Mouse (Mus musculus): ENCODE results near the gene Mrps34.

DNA sequence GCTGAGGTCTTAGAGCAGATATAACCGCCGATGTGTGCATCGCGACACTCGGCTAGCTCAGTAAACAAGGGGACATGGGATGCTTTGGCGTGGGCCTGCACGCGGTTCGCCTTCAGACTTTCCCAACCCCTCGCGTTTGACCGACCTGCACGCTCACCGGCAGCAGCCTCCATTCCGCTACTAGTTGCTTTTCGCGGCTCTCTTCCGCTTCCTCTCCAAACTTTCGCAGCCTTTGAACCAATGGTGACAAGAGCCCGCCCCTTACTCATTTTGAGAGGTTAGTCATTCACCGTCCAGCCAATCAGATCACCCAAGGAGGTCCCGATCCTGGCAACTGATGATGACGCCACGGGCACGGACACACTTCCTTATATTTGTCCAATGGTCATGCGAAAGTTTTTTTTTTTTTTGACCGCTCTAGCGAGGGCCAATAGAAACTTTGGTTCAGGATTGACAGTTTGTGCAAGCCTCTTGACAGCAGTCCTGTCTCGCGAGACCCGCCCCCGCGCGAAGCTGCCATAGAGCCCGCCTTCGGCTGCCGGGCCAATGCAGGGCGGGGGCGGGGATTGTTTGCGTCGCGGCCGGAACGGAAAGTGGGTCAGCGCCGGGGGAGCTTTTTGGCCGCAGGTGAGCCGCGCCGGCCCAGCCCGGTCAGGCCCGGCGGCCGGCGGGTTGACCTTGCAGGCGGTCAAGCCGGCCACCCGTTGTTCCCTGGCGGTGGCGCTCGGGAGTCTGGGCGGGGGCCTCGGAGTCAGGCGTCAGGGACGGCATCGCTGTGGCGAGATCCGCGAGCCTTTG is 8.6 kb upstream of the Mrps34 start, which contains the start of the genes Nubp2 and Spsb3:
- TF ChIP-seq CTCF (IDR thresholded peaks at IDR 0.05; ENCODE audit: low read depth): peak; percentile 33
- peak; percentile 96 for TF ChIP-seq EP300 (optimal IDR thresholded peaks at IDR 0.05)

Measured in stomach, postnatal 0 days (tissue).